Mouse (Mus musculus) lung, embryonic 14.5 days (tissue): ENCODE results near the gene Pax3. TPM values are rescaled to one million over a fixed set of nuclear protein-coding genes. Genes with fewer than 3 reads are reported as not detected.

Experiments
- ATAC-seq: fragments of 200-750 bp; cut with Nextera tagmentation; 2 replicates; pipeline ENCODE4 v1.8.0; 2017; ENCODE audit warnings: mild to moderate bottlenecking, moderate TSS enrichment, moderate library complexity; ENCODE audit not compliant: insufficient read depth
- DNase-seq: peaks from one replicate; pipeline ENCODE4 v3.0.0-alpha.2; 2015
- H3K27ac ChIP-seq: fragments of 300-500 bp; sonication (generic); 2 replicates; pipeline ENCODE4 v1.5.1; 2014; ENCODE audit warnings: low read depth, mild to moderate bottlenecking, moderate library complexity
- H3K27me3 ChIP-seq: fragments of 300-500 bp; sonication (generic); 2 replicates; pipeline ENCODE4 v1.6.1; 2014; ENCODE audit warnings: low read length, control low read depth; ENCODE audit not compliant: insufficient read depth
- H3K36me3 ChIP-seq: fragments of 300-500 bp; sonication (generic); 2 replicates; pipeline ENCODE4 v1.6.1; 2014; ENCODE audit warnings: control low read depth; ENCODE audit not compliant: insufficient read depth
- H3K4me1 ChIP-seq: fragments of 300-500 bp; sonication (generic); 2 replicates; pipeline ENCODE4 v1.6.1; 2014; ENCODE audit warnings: antibody characterized with exemption, control low read depth; ENCODE audit not compliant: insufficient read depth
- H3K4me2 ChIP-seq: fragments of 300-500 bp; sonication (generic); 2 replicates; pipeline ENCODE4 v1.6.1; 2014; ENCODE audit warnings: mild to moderate bottlenecking
- H3K4me3 ChIP-seq: fragments of 300-500 bp; sonication (generic); 2 replicates; pipeline ENCODE4 v1.5.1; 2014; ENCODE audit warnings: low read depth, low read length
- H3K9ac ChIP-seq: fragments of 300-500 bp; sonication (generic); 2 replicates; pipeline ENCODE4 v1.6.1; 2014
- H3K9me3 ChIP-seq: fragments of 300-500 bp; sonication (generic); 2 replicates; pipeline ENCODE4 v1.6.1; 2016; ENCODE audit warnings: low read depth, low read length, control low read depth
- CTCF ChIP-seq: IDR thresholded peaks from 2 replicates; pipeline ENCODE4 v1.5.1; 2016; ENCODE audit warnings: antibody characterized with exemption, low read depth
- WGBS: fragments of 180-500 bp; shearing (Covaris S2); extraction: QIAGEN DNeasy Blood & Tissue Kit; methylation state at CpG from one replicate; pipeline ENCODE4 v1.1.7; 2014; 5-methylcytosine and 5-hydroxymethylcytosine counted together
- polyA plus RNA-seq: library from polyadenylated mRNA; unstranded; fragments of >200 nt; fragmentation: Nextera tagmentation; extraction: Ambion mirVana; gene quantifications from 2 replicates; pipeline ENCODE4 v1.2.1, GENCODE M21; 2014

Pax3 gene
- 0.07 TPM in 1 of 2 replicates, not detected in the other for polyA plus RNA-seq

DNA sequence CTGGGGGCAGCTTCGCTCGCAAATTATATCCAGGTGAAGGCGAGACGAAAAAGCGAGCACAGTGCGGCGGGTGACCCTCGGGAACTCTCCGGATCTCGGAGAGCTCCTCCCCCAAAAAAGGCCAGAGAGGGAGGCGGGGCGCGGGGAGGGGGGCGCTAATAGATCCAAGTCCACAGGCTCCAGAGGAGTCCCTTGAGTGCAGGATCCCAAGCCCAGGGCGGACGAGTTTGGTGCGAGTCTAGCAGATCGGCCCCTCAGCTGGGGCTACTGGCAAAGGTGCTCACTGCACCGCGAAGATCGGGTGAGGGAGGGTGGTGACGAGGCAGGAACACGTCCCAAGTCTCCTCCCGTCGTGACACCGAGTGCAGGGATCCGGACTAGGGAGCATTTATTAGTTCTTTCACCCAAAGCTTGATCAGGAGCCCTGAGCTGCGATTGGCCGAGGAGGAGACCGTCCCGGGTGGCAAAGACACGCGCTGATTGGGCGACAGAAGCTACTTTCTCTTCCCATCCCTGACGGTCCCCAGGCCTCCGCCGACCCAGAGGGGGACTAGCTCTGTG is at the start of gene Pax3:
Pax3 (minus strand) TSS at position 384 of the 561 bp plus-strand sequence.
- DNase-seq (no peak), ATAC-seq (peak; percentile 53; the same call in 1 of the 2 replicates)
- Histone ChIP-seq H3K4me3 (peak within 1 kb of the TSS; percentile 29), H3K4me2 (peak within 1 kb of the TSS; percentile 48), H3K4me1 (peaks cover 4% of the 10 kb centered on the region; the same call in 1 of the 2 replicates), H3K36me3 (no peaks in the 10 kb centered on the region), H3K9me3 (no peaks in the 10 kb centered on the region), H3K27ac (no peak within 1 kb of the TSS), H3K9ac (no peak within 1 kb of the TSS), H3K27me3 (peaks cover 100% of the 10 kb centered on the region)
- TF ChIP-seq CTCF: no peak
- WGBS: under 1% methylated on average over 37 of the region's 37 CpGs

GRCm38 (mm10) chr1:78234306-78234705 is 37.4 kb upstream of the Pax3 start:
- H3K4me2 ChIP-seq: no peak overlapping the region
- no peaks in the 10 kb centered on the region for H3K36me3 ChIP-seq
- no peak for TF ChIP-seq CTCF
- H3K27ac ChIP-seq: no peak overlapping the region
- no peaks in the 10 kb centered on the region for H3K9me3 ChIP-seq
- WGBS: 77% methylated on average over 5 of the region's 5 CpGs
- no peaks in the 10 kb centered on the region for H3K27me3 ChIP-seq
- H3K4me1 ChIP-seq: no peaks in the 10 kb centered on the region
- no peak overlapping the region for H3K9ac ChIP-seq
- H3K4me3 ChIP-seq: no peak overlapping the region
- ATAC-seq: no peak
- no peak for DNase-seq

- no peaks in the 10 kb centered on the region for H3K4me1 ChIP-seq
- ATAC-seq (no peak), DNase-seq (peak; percentile 57)
- 44% methylated on average over 10 of the region's 10 CpGs for WGBS
- no peaks in the 10 kb centered on the region for H3K27me3 ChIP-seq
- no peak overlapping the region for H3K4me2 ChIP-seq
- H3K36me3 ChIP-seq: no peaks in the 10 kb centered on the region
- no peak overlapping the region for H3K27ac ChIP-seq
- H3K4me3 ChIP-seq: no peak overlapping the region
- H3K9me3 ChIP-seq: no peaks in the 10 kb centered on the region
- H3K9ac ChIP-seq: no peak overlapping the region
- TF ChIP-seq CTCF: no peak
These were observed 35.1 kb upstream of the Pax3 start for GRCm38 (mm10) chr1:78231901-78232546.

DNA sequence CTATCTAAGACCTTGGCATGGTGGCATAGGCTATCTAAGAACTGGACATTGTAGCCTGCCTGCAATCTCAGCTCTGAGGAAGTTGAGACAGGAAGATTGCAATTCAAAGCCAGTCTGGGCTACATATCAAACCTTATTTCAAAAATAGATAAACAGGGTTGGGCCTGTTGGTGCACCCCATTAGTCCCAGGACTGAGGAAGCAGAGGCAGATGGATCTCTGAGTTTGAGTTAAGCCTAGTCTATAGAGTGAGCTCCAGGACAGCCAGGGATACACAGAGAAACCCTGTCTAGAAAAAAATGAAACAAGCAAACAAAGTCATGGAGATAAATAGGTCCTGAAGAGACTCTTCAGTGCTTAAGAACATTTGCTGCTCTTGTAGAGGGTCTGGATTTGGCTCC is 32.9 kb upstream of the Pax3 start:
- Histone ChIP-seq H3K36me3 (no peaks in the 10 kb centered on the region), H3K4me2 (no peak overlapping the region), H3K9me3 (no peaks in the 10 kb centered on the region), H3K4me1 (no peaks in the 10 kb centered on the region), H3K4me3 (no peak overlapping the region), H3K27ac (no peak overlapping the region), H3K9ac (no peak overlapping the region), H3K27me3 (no peaks in the 10 kb centered on the region)
- no peak for TF ChIP-seq CTCF
- ATAC-seq (no peak), DNase-seq (no peak)

- ATAC-seq (no peak), DNase-seq (no peak)
- H3K27me3 ChIP-seq: no peaks in the 10 kb centered on the region
- no peaks in the 10 kb centered on the region for H3K36me3 ChIP-seq
- no peaks in the 10 kb centered on the region for H3K9me3 ChIP-seq
- H3K4me1 ChIP-seq: no peaks in the 10 kb centered on the region
- WGBS: 58% methylated on average over 5 of the region's 5 CpGs
- H3K9ac ChIP-seq: no peak overlapping the region
- no peak overlapping the region for H3K4me2 ChIP-seq
- TF ChIP-seq CTCF: no peak
- H3K4me3 ChIP-seq: no peak overlapping the region
- H3K27ac ChIP-seq: no peak overlapping the region
These were observed 31.8 kb upstream of the Pax3 start for GRCm38 (mm10) chr1:78228771-78229170.

DNA sequence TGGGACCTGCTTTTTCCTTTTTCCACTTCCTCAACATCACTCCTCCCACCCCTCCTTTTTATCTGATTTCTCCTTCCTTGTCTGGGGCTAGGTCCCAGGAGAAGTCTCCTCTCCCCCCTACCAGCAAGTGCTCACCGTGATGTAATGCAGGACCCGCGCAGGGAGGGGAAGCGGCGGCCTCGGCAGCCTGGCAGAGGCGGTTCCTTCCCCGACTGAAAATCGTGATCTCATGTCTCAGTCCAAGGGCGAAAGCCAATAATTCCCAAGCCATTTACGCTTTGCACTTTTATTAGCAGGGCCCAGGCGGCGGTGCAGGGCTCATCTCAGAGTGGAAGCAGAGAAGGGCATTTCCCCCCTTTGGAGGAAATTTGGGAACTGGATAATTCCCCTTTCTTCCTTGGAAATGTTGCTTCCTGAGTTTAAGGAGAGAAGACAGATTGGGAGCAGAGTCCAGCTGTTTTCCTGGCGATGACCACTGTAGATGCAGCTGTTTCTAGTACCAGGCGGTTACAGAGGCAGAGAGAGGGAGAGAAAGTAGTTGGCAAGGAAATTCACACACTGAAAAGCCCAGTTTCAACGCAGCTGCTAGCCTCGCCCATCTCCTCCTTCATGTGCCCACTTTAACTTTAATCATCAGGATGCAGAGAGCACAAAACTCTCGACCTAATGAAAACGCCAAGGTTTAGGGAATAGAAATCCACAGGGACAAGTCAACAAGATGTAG is 21.3 kb upstream of the Pax3 start:
- Histone ChIP-seq H3K27ac (no peak overlapping the region), H3K4me1 (no peaks in the 10 kb centered on the region; the same call in 1 of the 2 replicates), H3K4me2 (peak overlapping the region; percentile 91), H3K27me3 (peaks cover 81% of the 10 kb centered on the region), H3K36me3 (no peaks in the 10 kb centered on the region), H3K9ac (no peak overlapping the region), H3K4me3 (peak overlapping the region; percentile 54; the same call in 1 of the 2 replicates), H3K9me3 (no peaks in the 10 kb centered on the region)
- ATAC-seq (no peak), DNase-seq (peak; percentile 35)
- TF ChIP-seq CTCF: 0 out of 2 replicates have a peak, but pooled peaks have one; percentile 2
- under 1% methylated on average over 19 of the region's 19 CpGs for WGBS
